Mouse (Mus musculus) C2C12 (cell line): ENCODE measurements around the gene Serinc4. TPM values are rescaled to one million over a fixed set of nuclear protein-coding genes. Genes with fewer than 3 reads are reported as not detected.
A peak's percentile ranks its signal among the peaks of the same experiment; 100 is the strongest.

Source experiments
- H3K27me3 ChIP-seq: one replicate; pipeline ENCODE4 v1.6.1; 2011; ENCODE audit not compliant: control insufficient read depth, insufficient read depth, insufficient read length
- H3K36me3 ChIP-seq: one replicate; pipeline ENCODE4 v1.6.1; 2011; ENCODE audit not compliant: control insufficient read depth, insufficient read depth
- H3K4me3 ChIP-seq: one replicate; pipeline ENCODE4 v1.5.1; 2011; ENCODE audit warnings: mild to moderate bottlenecking, control low read depth; ENCODE audit not compliant: poor library complexity, insufficient read depth, severe bottlenecking
- H3K79me2 ChIP-seq: one replicate; pipeline ENCODE4 v1.6.1; 2011; ENCODE audit not compliant: control insufficient read depth, insufficient read depth
- H3K79me3 ChIP-seq: one replicate; pipeline ENCODE4 v1.6.1; 2011; ENCODE audit warnings: low read depth, control low read depth
- H3ac ChIP-seq: one replicate; pipeline ENCODE3; 2011; ENCODE audit warnings: low read depth; ENCODE audit not compliant: control insufficient read depth, insufficient read length
- CEBPB ChIP-seq: IDR thresholded peaks from one replicate; pipeline ENCODE4 v1.6.1; 2011; ENCODE audit warnings: low read depth, mild to moderate bottlenecking, control low read depth, moderate library complexity
- CTCF ChIP-seq: IDR thresholded peaks from one replicate; pipeline ENCODE4 v1.5.1; 2011; ENCODE audit not compliant: control insufficient read depth, insufficient read depth, insufficient read length
- FOSL1 ChIP-seq: IDR thresholded peaks from one replicate; pipeline ENCODE4 v1.8.0; 2011; ENCODE audit warnings: mild to moderate bottlenecking, low read length; ENCODE audit not compliant: poor library complexity, insufficient read depth, severe bottlenecking
- MAX ChIP-seq: IDR thresholded peaks from one replicate; pipeline ENCODE4 v1.6.1; 2011; ENCODE audit warnings: mild to moderate bottlenecking, control low read depth
- MYOD1 ChIP-seq: IDR thresholded peaks from one replicate; pipeline ENCODE4 v1.6.1; 2011; ENCODE audit warnings: low read depth; ENCODE audit not compliant: control insufficient read depth, insufficient read length
- MYOG ChIP-seq: IDR thresholded peaks from one replicate; pipeline ENCODE4 v1.6.1; 2011; ENCODE audit not compliant: control insufficient read depth, insufficient read length; ENCODE audit errors: extremely low read depth
- USF1 ChIP-seq: IDR thresholded peaks from one replicate; pipeline ENCODE4 v1.6.1; 2011; ENCODE audit warnings: low read depth, mild to moderate bottlenecking, control low read depth, moderate library complexity
- polyA plus RNA-seq: library from polyadenylated mRNA; unstranded; fragments of >200 nt; fragmentation: generic; extraction: Trizol; gene quantifications from one replicate; pipeline ENCODE4 v1.2.1, GENCODE M21; 2012; ENCODE audit warnings: missing spikeins

Gene Serinc4
- polyA plus RNA-seq, 1 experiment = 0.20 TPM

GRCm38 (mm10) chr2:121434854-121435253 lies 21.7 kb downstream of the Serinc4 start:
- Histone ChIP-seq H3ac (no peak overlapping the region), H3K79me2 (peaks cover 4% of the 10 kb centered on the region), H3K79me3 (no peaks in the 10 kb centered on the region), H3K4me3 (no peak overlapping the region), H3K36me3 (peaks cover 93% of the 10 kb centered on the region), H3K27me3 (no peaks in the 10 kb centered on the region)
- TF ChIP-seq USF1 = no peak

- Histone ChIP-seq H3ac (no peak overlapping the region), H3K27me3 (no peaks in the 10 kb centered on the region), H3K79me2 (peaks cover 29% of the 10 kb centered on the region), H3K79me3 (peaks cover 18% of the 10 kb centered on the region), H3K36me3 (peaks cover 85% of the 10 kb centered on the region), H3K4me3 (no peak overlapping the region)
- no peak for TF ChIP-seq CTCF
- TF ChIP-seq MAX = no peak
- no peak for TF ChIP-seq MYOG
- TF ChIP-seq FOSL1 = no peak
- no peak for TF ChIP-seq USF1
- TF ChIP-seq MYOD1 = no peak
- TF ChIP-seq CEBPB = no peak
Observed at GRCm38 (mm10) chr2:121425890-121426289, 30.7 kb downstream of the Serinc4 start.

GRCm38 (mm10) chr2:121423166-121423565 lies 33.4 kb downstream of the Serinc4 start:
- peaks cover 56% of the 10 kb centered on the region for H3K79me2 ChIP-seq

GRCm38 (mm10) chr2:121418476-121418875 lies 38.1 kb downstream of the Serinc4 start:
- no peak overlapping the region for H3K4me3 ChIP-seq
- H3K79me2 ChIP-seq = peaks cover 97% of the 10 kb centered on the region
- peaks cover 77% of the 10 kb centered on the region for H3K36me3 ChIP-seq
- H3ac ChIP-seq = no peak overlapping the region
- H3K27me3 ChIP-seq = no peaks in the 10 kb centered on the region
- TF ChIP-seq USF1 (no peak), MYOG (no peak), MAX (no peak), FOSL1 (no peak), MYOD1 (no peak), CEBPB (no peak), CTCF (no peak)
- peaks cover 68% of the 10 kb centered on the region for H3K79me3 ChIP-seq

More at GRCm38 (mm10) chr2:121423166-121423565, 33.4 kb downstream of the Serinc4 start:
- peaks cover 80% of the 10 kb centered on the region for H3K36me3 ChIP-seq
- peaks cover 37% of the 10 kb centered on the region for H3K79me3 ChIP-seq
- H3ac ChIP-seq = no peak overlapping the region
- TF ChIP-seq MAX = no peak
- TF ChIP-seq MYOD1 = no peak
- TF ChIP-seq MYOG = no peak
- TF ChIP-seq USF1 = no peak
- TF ChIP-seq FOSL1 = no peak
- H3K4me3 ChIP-seq = no peak overlapping the region
- no peaks in the 10 kb centered on the region for H3K27me3 ChIP-seq

GRCm38 (mm10) chr2:121416356-121416755 lies 40.2 kb downstream of the Serinc4 start:
- Histone ChIP-seq H3K27me3 (no peaks in the 10 kb centered on the region), H3K4me3 (no peak overlapping the region), H3ac (no peak overlapping the region), H3K36me3 (peaks cover 57% of the 10 kb centered on the region), H3K79me2 (peaks cover 90% of the 10 kb centered on the region), H3K79me3 (peaks cover 63% of the 10 kb centered on the region)
- TF ChIP-seq FOSL1 (no peak), CTCF (no peak), CEBPB (no peak), MYOG (no peak), MAX (no peak), MYOD1 (no peak), USF1 (no peak)

GRCm38 (mm10) chr2:121415591-121415990 lies 41.0 kb downstream of the Serinc4 start:
- TF ChIP-seq FOSL1 = no peak
- no peak for TF ChIP-seq USF1
- no peak for TF ChIP-seq MYOG
- TF ChIP-seq CEBPB = no peak
- TF ChIP-seq CTCF = no peak
- no peak for TF ChIP-seq MYOD1
- no peak for TF ChIP-seq MAX
- H3K79me2 ChIP-seq = peaks cover 82% of the 10 kb centered on the region
- peaks cover 61% of the 10 kb centered on the region for H3K79me3 ChIP-seq
- peak overlapping the region; percentile 95 for H3K4me3 ChIP-seq
- peaks cover 52% of the 10 kb centered on the region for H3K36me3 ChIP-seq
- no peaks in the 10 kb centered on the region for H3K27me3 ChIP-seq
- H3ac ChIP-seq = no peak overlapping the region

GRCm38 (mm10) chr2:121415103-121415502 lies 41.5 kb downstream of the Serinc4 start:
- no peak for TF ChIP-seq CEBPB
- no peak for TF ChIP-seq CTCF
- no peak for TF ChIP-seq FOSL1
- no peak for TF ChIP-seq MYOD1
- TF ChIP-seq USF1 = no peak
- TF ChIP-seq MAX = no peak
- no peak for TF ChIP-seq MYOG
- H3K27me3 ChIP-seq = no peaks in the 10 kb centered on the region
- peaks cover 59% of the 10 kb centered on the region for H3K79me3 ChIP-seq
- peak overlapping the region; percentile 95 for H3K4me3 ChIP-seq
- H3K36me3 ChIP-seq = peaks cover 51% of the 10 kb centered on the region
- peak overlapping the region; percentile 18 for H3ac ChIP-seq
- H3K79me2 ChIP-seq = peaks cover 77% of the 10 kb centered on the region
